Mouse (Mus musculus): Measurements from ENCODE around the gene Mmel1.

GRCm38 (mm10) chr4:154854676-154855345 lies 14.6 kb upstream of the Mmel1 start:
- TF ChIP-seq EP300 (IDR thresholded peaks at IDR 0.05; ENCODE audit: insufficient read depth, low read depth, low read length) (no peak), POLR2A (IDR thresholded peaks at IDR 0.05; ENCODE audit: insufficient read depth, low read depth, low read length) (no peak)

Measured in heart, adult 2 months (tissue).